Mouse (Mus musculus): Measurements from ENCODE around the gene Rps6ka2.
"Not testable (repeated sequence)": the region's sequence is repeated elsewhere in the genome, so short reads cannot be mapped to it uniquely, and the experiment has no call there.

Rps6ka2 gene

GRCm38 (mm10) chr17:7270506-7270905, 100.6 kb downstream of the Rps6ka2 start:
- DNase-seq (ENCODE audit: low spot score), result no peak

- no peak for DNase-seq (ENCODE audit: low spot score)
Measured at GRCm38 (mm10) chr17:7271522-7272134, 101.7 kb downstream of the Rps6ka2 start.

- DNase-seq (ENCODE audit: low spot score), result no peak
Measured at GRCm38 (mm10) chr17:7273054-7273453, 103.1 kb downstream of the Rps6ka2 start.

- no peak for DNase-seq (ENCODE audit: low spot score)
Measured at GRCm38 (mm10) chr17:7273785-7274184, 103.9 kb downstream of the Rps6ka2 start.

- no peak for DNase-seq (ENCODE audit: low spot score)
Measured at GRCm38 (mm10) chr17:7278702-7279242, 108.9 kb downstream of the Rps6ka2 start.

- no peak for DNase-seq (ENCODE audit: low spot score)
Measured at GRCm38 (mm10) chr17:7279251-7279650, 109.3 kb downstream of the Rps6ka2 start.

GRCm38 (mm10) chr17:7284297-7284910, 114.5 kb downstream of the Rps6ka2 start:
- no peak for DNase-seq (ENCODE audit: low spot score)

- no peak for DNase-seq (ENCODE audit: low spot score)
Measured at GRCm38 (mm10) chr17:7285292-7285691, 115.4 kb downstream of the Rps6ka2 start.

GRCm38 (mm10) chr17:7286422-7287050, 116.6 kb downstream of the Rps6ka2 start:
- no peak for DNase-seq (ENCODE audit: low spot score)

- no peak for DNase-seq (ENCODE audit: low spot score)
Measured at GRCm38 (mm10) chr17:7292012-7292684, 122.2 kb downstream of the Rps6ka2 start.

GRCm38 (mm10) chr17:7306278-7307196, 136.6 kb downstream of the Rps6ka2 start:
- DNase-seq (ENCODE audit: low spot score), result not testable (repeated sequence)

GRCm38 (mm10) chr17:7315693-7316382, 145.9 kb downstream of the Rps6ka2 start:
- DNase-seq (ENCODE audit: low spot score), result not testable (repeated sequence)

- not testable (repeated sequence) for DNase-seq (ENCODE audit: low spot score)
Measured at GRCm38 (mm10) chr17:7319789-7320188, 149.9 kb downstream of the Rps6ka2 start.

GRCm38 (mm10) chr17:7324346-7324745, 154.4 kb downstream of the Rps6ka2 start, which contains the start of gene Tcp10a:
Tcp10a (plus strand) TSS chr17:7324646.
- DNase-seq (ENCODE audit: low spot score), result not testable (repeated sequence)

GRCm38 (mm10) chr17:7326415-7326814, 156.5 kb downstream of the Rps6ka2 start:
- not testable (repeated sequence) for DNase-seq (ENCODE audit: low spot score)

GRCm38 (mm10) chr17:7332745-7333144, 162.8 kb downstream of the Rps6ka2 start:
- not testable (repeated sequence) for DNase-seq (ENCODE audit: low spot score)

GRCm38 (mm10) chr17:7337381-7337780, 167.5 kb downstream of the Rps6ka2 start:
- not testable (repeated sequence) for DNase-seq (ENCODE audit: low spot score)

- not testable (repeated sequence) for DNase-seq (ENCODE audit: low spot score)
Measured at GRCm38 (mm10) chr17:7348765-7349164, 178.8 kb downstream of the Rps6ka2 start.

GRCm38 (mm10) chr17:7352596-7352995, 182.7 kb downstream of the Rps6ka2 start, which contains the start of gene Ttll2:
Ttll2 (minus strand) TSS chr17:7352696.
- DNase-seq (ENCODE audit: low spot score), result not testable (repeated sequence)
